Mouse (Mus musculus) adrenal gland, postnatal 36 days (tissue): ENCODE measurements around the gene Nrxn3. TPM values are rescaled to one million over a fixed set of nuclear protein-coding genes. Genes with fewer than 3 reads are reported as not detected.
A peak's percentile ranks its signal among the peaks of the same experiment; 100 is the strongest.

Source experiments
- DNase-seq, 2 experiments: peaks; one replicate each; pipeline ENCODE4 v3.0.0; 2021; ENCODE audit warnings: mixed read lengths in 1 of 2
- long read RNA-seq, 2 experiments: library from polyadenylated mRNA; stranded (forward); transcript quantifications; one replicate each; pipeline ENCODE4 v2.0.0; 2021; ENCODE audit warnings: borderline sequencing depth in 2 of 2
- total RNA-seq, 2 experiments: library from RNA; stranded (reverse); gene quantifications; 2 replicates each; pipeline ENCODE4 v1.2.3; 2021

Nrxn3 gene
- under 1 TPM in 1 of 2 experiments, not detected in 1; 0.20 TPM for total RNA-seq
- long read RNA-seq, experiment 1 = 0 reads
- long read RNA-seq, experiment 2 = 0 reads

DNA sequence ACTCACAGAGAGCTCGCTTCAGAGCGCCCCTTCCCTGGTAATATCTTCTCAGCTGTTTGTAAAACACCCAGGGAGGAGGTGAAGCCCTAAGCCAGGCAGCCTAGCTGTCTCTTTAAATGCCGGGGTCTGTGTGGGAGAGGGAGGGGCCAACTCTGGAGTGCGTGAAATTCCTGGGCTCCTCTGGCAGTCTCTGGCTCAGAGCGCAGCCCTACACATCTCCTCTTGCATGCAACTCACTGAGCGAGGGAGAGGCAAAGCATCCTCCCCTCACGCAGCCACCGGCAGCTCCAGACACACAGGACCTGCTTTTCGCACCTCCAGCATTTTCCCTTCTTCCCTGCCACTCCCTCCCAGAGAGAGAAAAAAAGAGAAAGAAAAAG, at the start of gene Nrxn3:
Gene Nrxn3, plus strand, starts transcription at position 186 of the 380 bp plus-strand sequence.
- no peak for DNase-seq

GRCm38 (mm10) chr12:88704159-88704846, 18.4 kb upstream of the Nrxn3 start:
- no peak for DNase-seq

DNA sequence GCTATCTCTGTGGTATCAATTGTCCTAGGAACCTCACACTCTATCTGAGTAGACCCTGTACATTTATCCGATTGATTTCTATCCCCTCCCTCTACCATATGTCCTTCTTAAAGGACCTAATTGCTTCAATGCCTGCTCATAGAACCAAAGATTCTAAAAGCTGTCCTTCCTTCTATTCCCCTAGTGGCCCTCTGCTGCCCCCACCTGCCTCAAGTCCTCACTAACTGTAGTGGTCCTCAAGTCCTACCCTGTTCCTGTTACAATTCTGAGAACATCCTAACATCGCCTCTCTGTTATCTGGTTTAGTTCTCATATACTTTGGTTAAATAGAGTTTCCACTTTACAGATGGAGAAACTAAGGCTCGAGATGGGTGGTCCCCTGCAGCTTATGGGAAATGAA, 16.7 kb upstream of the Nrxn3 start:
- DNase-seq = no peak

DNA sequence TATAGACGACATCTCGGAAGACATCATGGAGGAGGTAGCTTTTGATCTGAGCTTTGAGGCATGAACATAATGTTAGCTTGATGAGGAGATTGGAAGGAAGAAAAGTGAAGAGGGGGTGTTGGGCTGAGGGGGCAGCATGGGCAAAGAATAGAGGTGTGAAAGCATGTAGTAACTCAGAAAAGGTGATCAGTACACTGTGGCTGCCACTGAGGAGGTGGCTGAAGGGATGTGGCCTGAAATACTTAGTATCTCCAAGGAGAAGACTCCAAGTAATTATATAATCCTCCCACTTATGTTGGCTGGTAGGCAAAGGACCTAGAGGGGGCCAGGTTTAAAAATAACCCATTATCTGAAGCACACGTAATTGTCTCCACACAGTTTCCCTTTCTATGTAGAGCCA, 14.9 kb upstream of the Nrxn3 start:
- no peak for DNase-seq

DNA sequence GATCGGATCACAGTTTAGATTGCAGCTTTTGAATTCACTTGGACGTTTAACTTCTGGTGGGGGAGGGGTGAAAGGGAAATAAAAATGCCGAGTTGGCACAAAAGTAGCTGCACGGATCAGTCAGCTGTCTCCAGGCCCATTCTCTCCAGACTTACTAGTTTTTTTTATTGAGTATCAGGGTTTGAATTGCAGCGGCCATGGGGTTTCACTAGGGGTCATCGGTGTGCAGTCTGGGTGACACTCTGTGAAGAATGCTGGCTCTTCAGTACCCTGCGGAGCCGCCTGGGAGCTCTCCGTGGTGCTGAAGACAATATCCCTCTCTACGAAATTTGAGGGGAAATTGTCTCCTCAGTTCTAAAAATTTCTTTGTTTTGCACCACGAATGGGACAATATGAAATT, 13.5 kb upstream of the Nrxn3 start:
- DNase-seq = peak; percentile 58 to 62

DNA sequence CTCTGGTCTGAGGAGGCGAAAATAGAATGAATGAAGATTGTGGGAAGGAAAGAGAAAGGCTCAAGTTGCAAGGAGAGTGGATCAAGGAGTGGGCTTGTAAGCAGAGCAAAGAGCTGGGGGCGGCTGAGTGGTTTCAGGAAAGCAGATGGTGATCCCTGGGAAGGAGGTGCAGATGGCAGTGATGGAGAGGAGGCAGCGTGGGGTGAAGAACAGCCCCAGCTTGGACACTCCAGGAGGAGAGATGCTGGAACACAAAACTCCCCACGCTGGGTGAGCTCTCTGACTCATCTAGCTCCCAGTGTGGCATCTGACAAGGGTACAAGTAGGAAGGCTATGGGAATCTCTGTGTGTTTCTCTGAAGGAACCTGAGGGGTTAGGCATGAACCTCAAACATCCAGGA, 9.2 kb upstream of the Nrxn3 start:
- DNase-seq = no peak

DNA sequence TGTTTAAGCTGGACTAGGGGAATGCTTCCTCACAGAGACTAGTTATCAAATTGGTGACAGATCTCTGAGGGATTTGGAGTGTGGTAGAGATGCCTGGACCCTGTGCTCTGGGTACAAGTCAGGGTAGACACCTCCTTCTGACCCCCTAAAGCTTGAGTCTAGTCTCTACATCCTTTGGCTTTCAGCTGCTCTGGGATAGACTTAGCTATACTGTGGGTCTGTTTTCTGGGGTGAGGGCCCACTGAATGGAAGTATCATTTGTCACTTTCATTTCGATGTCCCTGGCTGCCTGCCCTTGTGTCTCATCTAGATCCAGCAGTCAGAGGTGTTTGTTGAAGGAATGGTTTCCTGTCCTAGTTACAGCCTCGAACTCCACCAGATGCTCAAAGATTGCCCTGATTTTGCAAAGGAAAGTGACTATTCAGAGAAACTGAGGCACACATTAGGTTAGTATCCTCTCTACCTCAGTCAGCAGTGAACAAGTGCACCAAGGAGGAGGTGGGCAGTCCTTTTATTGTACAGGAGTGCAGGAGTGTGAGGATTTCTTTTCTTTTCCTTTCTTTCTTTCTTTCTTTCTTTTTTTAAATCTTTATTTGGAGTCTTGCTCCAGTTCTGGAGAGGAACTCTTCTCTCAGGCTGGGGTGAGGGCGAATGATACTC, 515 bp upstream of the Nrxn3 start:
- DNase-seq = no peak

DNA sequence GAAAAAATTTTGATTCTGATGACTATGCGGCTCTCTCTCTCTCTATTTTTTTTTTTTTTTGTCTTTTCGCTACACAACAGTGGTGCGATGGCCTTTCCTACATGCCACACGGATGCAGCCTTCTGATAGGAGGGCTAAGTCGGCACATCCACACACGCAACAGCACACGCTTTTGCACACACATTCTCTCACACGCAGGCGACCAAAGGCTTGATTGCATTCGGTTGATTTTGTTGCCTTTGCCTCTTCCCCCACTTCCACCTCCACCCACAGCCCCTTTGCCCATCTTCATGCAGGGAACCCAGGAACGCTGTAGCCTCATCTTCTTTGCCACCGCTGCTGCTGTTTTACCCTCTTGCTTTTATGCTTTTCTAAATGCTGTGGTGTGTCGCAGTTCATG, 3.6 kb downstream of the Nrxn3 start:
- DNase-seq = no peak

DNA sequence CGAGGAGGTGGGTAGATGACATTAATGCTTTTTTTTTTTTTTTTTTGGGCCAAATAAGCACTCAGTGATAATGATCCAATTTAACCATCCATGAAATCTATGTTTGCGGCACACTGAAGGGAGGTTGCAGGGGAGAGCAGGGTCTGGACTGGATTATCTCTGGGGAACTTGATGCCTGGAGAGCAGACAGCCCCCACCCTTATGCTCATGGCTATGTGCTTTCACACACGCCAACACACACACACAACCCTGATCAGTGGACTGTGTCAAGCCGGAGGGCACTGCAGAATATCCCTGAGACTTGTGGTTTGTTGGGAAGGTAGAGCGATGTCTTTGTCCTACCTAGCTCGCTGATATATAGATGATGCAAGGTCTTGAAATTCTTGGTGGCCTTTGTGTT, 4.1 kb downstream of the Nrxn3 start:
- no peak for DNase-seq

DNA sequence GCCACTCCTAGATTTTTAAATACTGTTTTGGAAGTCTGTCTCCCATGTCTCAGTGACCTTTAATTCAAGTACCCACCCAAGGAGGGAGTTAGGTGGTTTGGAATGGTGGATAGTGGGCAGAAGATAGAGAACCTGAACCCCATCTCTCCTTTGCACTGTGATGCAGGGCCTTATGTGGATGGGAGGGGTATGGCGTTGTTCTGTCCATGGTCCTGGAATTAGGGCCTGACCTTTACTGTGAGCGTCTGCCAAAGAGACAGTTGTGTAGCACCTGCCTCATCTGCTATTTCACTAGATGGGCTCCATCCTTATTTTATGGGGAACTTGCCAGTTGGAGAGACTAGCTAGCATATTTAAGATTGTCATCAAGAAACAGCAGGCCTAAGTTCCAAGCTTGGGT, 8.0 kb downstream of the Nrxn3 start:
- no peak for DNase-seq

- DNase-seq = no peak
These were observed 12.4 kb downstream of the Nrxn3 start for GRCm38 (mm10) chr12:88735045-88735444.

DNA sequence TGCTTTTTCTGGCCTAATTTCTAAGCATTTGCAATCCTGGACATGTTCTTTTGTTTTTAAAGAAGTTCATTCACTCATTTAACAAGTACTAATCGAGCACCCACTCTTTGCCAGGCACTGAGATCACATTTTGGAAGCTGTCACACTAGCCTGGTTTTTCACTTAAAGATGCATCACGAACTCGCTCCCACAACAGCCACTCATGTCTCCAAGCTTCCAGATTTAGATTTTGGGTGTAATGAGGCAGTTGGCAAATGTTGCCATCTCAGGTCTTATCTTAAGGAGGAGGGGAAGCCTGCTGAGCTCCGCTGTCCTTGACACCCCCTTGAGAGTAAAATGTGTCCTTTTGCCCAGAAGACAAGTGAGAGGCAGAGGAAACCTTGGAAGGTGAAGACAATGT, 14.4 kb downstream of the Nrxn3 start:
- no peak for DNase-seq

GRCm38 (mm10) chr12:88738616-88739015, 15.9 kb downstream of the Nrxn3 start:
- DNase-seq = peak in 1 of 2 experiments; percentile 3

DNA sequence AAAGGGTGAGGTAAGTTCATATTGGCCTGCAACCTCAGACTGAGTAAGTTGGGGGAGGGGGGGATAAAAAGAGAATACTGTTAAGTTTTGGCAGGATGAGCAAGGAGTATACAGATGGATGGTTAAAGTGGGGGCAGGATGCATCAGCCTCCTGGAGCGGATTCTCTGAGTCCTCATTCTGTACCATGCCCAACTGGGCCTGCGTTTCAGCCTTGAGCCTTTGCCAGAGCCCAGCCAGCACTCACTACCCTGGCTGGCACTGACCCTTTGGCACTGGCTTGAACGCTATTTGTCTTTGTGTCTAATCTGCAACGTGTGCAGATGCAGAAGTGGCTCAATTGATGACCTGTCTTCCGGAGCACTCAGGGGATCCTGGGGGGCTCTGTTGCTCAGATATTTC, 24.1 kb downstream of the Nrxn3 start:
- peak in 1 of 2 experiments; percentile 9 for DNase-seq

DNA sequence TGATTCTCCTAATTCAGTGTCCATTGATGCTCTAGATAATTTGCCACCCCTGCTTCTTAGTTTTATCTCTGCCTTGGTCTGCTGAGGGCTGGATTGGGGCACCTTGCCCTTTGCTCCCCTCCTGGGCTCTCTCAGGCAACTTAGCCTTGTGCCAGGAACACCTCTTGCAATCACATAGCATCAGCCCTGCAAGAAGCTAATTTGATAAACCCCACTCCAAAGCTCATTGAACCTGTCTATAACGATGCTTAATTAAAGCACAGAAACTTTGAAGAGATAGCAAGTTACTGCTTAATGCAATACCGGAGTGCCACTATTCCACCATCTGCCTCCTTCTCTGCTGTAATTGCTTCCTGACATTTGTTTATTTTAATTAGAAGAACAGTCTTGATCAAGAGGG, 42.1 kb downstream of the Nrxn3 start:
- no peak for DNase-seq

DNA sequence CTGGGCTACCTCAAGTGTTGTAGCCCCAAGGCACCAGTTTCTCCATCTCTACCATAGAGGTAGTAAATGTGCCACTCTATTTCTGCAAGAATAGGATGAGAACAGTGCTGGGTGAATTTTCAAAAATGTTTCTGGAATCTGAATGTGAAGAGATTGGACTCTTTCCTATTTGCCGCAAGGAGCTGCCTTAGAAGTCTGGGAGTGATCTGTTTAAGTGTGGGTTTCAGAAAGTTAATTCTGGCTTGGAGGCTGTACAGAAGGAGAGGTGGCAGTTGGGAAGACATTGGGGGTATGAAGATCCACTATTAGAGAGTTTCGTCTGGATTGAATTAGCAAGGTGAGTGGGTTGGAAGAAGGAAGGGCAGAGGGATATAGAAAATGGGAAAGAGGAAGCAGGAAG, 52.0 kb downstream of the Nrxn3 start:
- DNase-seq = no peak

- DNase-seq = no peak
These were observed 55.4 kb downstream of the Nrxn3 start for GRCm38 (mm10) chr12:88778036-88778435.

DNA sequence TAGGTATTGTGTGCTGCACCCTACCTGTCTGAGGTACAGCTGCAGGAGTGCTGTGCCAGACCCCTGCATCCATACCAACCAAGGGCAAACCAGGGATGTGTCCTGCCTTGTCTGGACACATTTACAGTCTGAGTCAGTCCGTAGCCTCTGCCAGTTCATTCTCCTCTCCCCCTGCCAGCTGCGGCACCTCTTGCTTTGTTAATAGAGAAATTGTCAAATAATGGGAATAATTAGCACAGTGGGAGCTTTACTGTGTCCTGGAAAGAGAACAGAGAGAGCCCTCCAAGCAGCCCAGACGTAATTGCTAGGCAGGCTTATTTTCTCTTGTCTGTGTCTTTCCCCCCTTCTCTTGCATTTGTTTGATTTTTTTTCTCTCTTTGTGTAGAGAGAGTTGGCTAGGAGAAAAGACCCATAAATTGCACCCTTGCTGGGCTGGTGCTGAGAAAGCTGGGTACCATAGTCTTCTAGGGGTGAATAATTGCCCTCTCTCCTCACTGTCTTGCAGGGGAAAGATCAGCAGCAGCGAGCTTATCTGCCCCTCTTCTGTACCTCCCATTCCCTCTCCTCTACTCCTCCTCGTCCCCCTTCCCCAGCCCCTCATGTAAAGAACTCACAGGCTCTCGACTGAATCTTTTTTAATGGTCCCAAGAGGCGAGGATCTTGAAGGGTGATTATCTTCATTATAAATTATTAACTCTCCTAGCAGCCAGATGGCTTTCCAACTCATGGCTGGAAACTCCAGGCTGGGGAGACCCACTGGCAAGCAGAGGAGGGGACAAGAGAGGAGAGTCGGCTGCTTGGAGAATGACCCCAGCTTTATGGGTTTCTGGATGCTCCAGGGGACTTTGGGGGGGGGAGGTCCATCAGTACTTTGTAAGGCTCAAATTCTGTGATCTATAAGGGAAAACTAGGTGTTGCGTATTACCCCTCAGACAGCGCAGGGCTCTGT, 61.8 kb downstream of the Nrxn3 start:
- no peak for DNase-seq

DNA sequence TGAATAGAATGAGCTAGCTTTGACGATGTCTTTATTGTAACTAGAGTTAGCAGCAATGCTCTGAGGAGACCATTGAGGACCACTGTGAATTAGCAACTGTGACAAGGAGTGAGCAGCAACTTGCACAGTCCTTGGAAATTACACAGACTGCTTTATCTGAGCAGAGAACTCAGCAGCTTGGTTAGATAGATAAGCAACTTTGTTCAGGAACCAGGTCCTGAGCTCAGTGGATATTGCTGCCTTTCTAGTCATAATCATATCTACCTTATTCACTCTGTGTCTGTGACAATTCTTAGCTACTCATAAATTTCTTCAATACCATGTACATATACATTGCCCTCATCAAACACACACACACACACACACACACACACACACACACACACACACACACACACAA, 70.6 kb downstream of the Nrxn3 start:
- DNase-seq = no peak

GRCm38 (mm10) chr12:88800990-88801655, 78.4 kb downstream of the Nrxn3 start:
- no peak for DNase-seq

DNA sequence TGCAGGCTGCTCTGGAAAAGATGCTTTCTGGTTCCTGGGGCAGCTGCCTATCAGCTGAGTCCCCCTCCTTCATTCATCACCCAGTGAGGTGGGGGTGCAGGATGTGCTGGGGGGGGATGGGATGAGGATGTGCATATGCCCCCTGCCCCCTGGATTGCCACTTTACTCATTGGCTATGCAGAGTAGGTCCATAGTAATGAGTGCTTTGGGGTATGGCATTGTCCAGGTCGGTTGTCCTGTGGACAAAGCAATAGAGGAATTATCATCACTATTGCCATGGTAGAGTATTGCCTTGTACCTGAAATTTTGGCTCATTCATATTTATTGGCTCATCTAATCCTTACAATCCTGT, 79.0 kb downstream of the Nrxn3 start:
- DNase-seq = no peak

DNA sequence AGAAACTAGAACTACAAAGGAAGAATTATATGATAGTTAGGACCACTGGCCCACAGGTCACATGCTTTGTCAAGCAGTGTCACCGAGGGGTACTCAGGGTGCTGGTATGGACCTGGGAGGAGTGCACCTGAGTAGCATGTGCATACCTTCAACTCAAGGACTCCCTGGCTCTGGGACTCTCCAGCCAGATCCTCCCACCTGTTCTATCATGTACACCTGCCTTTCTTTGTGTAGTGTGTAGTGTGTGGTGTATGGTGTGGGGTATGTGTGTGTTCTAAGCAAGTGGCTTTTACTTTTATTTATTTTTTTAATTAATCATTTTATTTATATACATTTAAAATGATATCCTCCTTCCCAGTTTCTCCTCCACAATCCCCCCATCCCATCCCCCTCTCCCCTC, 86.3 kb downstream of the Nrxn3 start:
- no peak for DNase-seq
